ENCODE assay signal across 10 mouse cellular contexts in the genomic region with DNA sequence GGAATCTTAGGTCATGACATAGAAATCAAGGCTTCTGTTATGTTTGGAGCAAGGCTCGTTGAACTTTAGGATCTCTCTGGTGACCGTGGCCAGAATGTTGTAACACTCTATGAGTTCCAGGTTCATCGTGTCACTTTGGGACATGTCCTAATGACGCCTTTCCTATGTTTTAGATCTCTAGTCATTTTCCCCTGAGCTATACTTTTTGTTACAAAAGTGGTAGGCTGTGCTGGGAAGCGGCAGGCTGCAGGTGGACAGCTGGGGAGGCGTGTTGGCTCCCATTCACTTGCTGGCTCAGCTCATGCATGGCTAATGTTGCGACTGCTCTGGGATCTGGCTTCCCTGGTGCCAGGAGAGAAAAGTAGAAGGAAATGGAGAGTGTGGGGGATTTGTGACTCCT. TPM values are rescaled to one million over a fixed set of nuclear protein-coding genes. Genes with fewer than 3 reads are reported as not detected.
DNase-seq lines count a peak whose midpoint lies in the region; ATAC-seq and TF ChIP-seq lines count a peak whose summit lies in the region.
"Had no signal": no experiment of that assay in that cellular context is flagged by ENCODE, and none has a peak within 500 bp of the region (broad histone marks: within the 10 kb centered on the region; RNA-seq: fewer than 3 reads in every experiment).

No protein-coding gene starts in this region.

- no peak for TF ChIP-seq CTCF in midbrain, postnatal 0 days (IDR thresholded peaks at IDR 0.05)
- no peak for TF ChIP-seq CTCF in left cerebral cortex, adult 2 months (IDR thresholded peaks at IDR 0.05)

- no peaks in the 10 kb centered on the region for H3K27me3 ChIP-seq in midbrain, postnatal 0 days (ENCODE audit: insufficient read depth, low read length)
- no peaks in the 10 kb centered on the region; the same call in 1 of the 2 replicates for H3K27me3 ChIP-seq in midbrain, embryonic 11.5 days (ENCODE audit: control insufficient read depth, insufficient read depth, low read length)
- H3K27me3 ChIP-seq: neural tube, embryonic 13.5 days had no signal

- no peak overlapping the region for H3K9ac ChIP-seq in midbrain, postnatal 0 days (replicated peaks; ENCODE audit: low read length, poor library complexity, severe bottlenecking)
- H3K9ac ChIP-seq in midbrain, embryonic 11.5 days (ENCODE audit: low read length): no peak overlapping the region
- H3K9ac ChIP-seq: liver, embryonic 15.5 days; neural tube, embryonic 13.5 days had no signal

- no peaks in the 10 kb centered on the region for H3K9me3 ChIP-seq in midbrain, postnatal 0 days (ENCODE audit: low read length)
- H3K9me3 ChIP-seq in midbrain, embryonic 11.5 days (ENCODE audit: control insufficient read depth, low read length): no peaks in the 10 kb centered on the region
- H3K9me3 ChIP-seq: liver, embryonic 15.5 days; neural tube, embryonic 13.5 days had no signal

- no peaks in the 10 kb centered on the region for H3K36me3 ChIP-seq in midbrain, postnatal 0 days (ENCODE audit: insufficient read depth, low read length)
- H3K36me3 ChIP-seq in midbrain, embryonic 11.5 days (ENCODE audit: control insufficient read depth, insufficient read depth, low read length): no peaks in the 10 kb centered on the region
- H3K36me3 ChIP-seq: liver, embryonic 15.5 days; neural tube, embryonic 13.5 days had no signal

- H3K4me3 ChIP-seq in midbrain, postnatal 0 days (ENCODE audit: low read depth, low read length): no peak overlapping the region
- no peak overlapping the region for H3K4me3 ChIP-seq in midbrain, embryonic 11.5 days (ENCODE audit: low read depth, low read length)
- no peak overlapping the region for H3K4me3 ChIP-seq in left cerebral cortex, adult 2 months
- H3K4me3 ChIP-seq: liver, embryonic 15.5 days; neural tube, embryonic 13.5 days had no signal

- no peak overlapping the region for H3K4me2 ChIP-seq in midbrain, postnatal 0 days (ENCODE audit: low read depth, low read length, poor library complexity, severe bottlenecking)
- H3K4me2 ChIP-seq in midbrain, embryonic 11.5 days: no peak overlapping the region
- H3K4me2 ChIP-seq: liver, embryonic 15.5 days; neural tube, embryonic 13.5 days had no signal

- ATAC-seq in midbrain, postnatal 0 days (ENCODE audit: low FRiP score): no peak
- no peak for ATAC-seq in midbrain, embryonic 11.5 days (ENCODE audit: low FRiP score)

- H3K27ac ChIP-seq in midbrain, postnatal 0 days (ENCODE audit: low read depth, low read length): no peak overlapping the region
- no peak overlapping the region for H3K27ac ChIP-seq in midbrain, embryonic 11.5 days (ENCODE audit: low read depth, low read length)
- H3K27ac ChIP-seq in left cerebral cortex, adult 2 months: no peak overlapping the region
- H3K27ac ChIP-seq: liver, embryonic 15.5 days; neural tube, embryonic 13.5 days had no signal

- peak; percentile 51 for DNase-seq in midbrain, postnatal 0 days (ENCODE audit: low spot score)
- DNase-seq in midbrain, embryonic 11.5 days (ENCODE audit: low spot score, missing footprints): no peak
- peak; percentile 58 for DNase-seq in gastrocnemius, postnatal 10 days
- peak; percentile 48 to 72 for DNase-seq in left cerebral cortex, adult 2 months (ENCODE audit: extremely low spot score in 1 of 2, low spot score in 2 of 2)
- no peak for DNase-seq in urinary bladder, adult 18-20 months (ENCODE audit: low spot score in 2 of 2)
- no peak for DNase-seq in testis, postnatal 10 days (ENCODE audit: low spot score)
- no peak for DNase-seq in thymus, adult 18-20 months
- DNase-seq: thymus, postnatal 14 days had no signal

- intact Hi-C loops in left cerebral cortex, adult 2 months (cut with DNase I): loop anchor here (5.0 kb wide), 1 partner anchor 245 kb away; no protein-coding TSS in a partner anchor

- H3K4me1 ChIP-seq in midbrain, postnatal 0 days (ENCODE audit: insufficient read depth, low read length): no peaks in the 10 kb centered on the region; the same call in 1 of the 2 replicates
- H3K4me1 ChIP-seq in midbrain, embryonic 11.5 days (ENCODE audit: control insufficient read depth, insufficient read depth, low read length): peaks cover under 1% of the 10 kb centered on the region; the same call in 1 of the 2 replicates

- WGBS in midbrain, postnatal 0 days: 52% methylated on average over 7 of the region's 7 CpGs
- WGBS in midbrain, embryonic 11.5 days: 59% methylated on average over 7 of the region's 7 CpGs

RNA-seq across cellular contexts. Expression of a gene that starts 5.7 kb away (rescaled TPM):
- total RNA-seq in midbrain, postnatal 0 days (2014; rRNA removed): 30.4 and 34.9 TPM in 2 replicates
- polyA plus RNA-seq in midbrain, postnatal 0 days (2015; fragmentation: Nextera tagmentation; extraction: Ambion mirVana): 29.2 and 29.8 TPM in 2 replicates
- 23.1 and 24.0 TPM in 2 replicates for polyA plus RNA-seq in midbrain, embryonic 11.5 days (2014; fragmentation: Nextera tagmentation; extraction: Ambion mirVana)
- total RNA-seq in gastrocnemius, postnatal 10 days (2021): 10 to 100 TPM; 50.8 to 58.0 TPM
- 10 to 100 TPM; 75.6 to 92.2 TPM for total RNA-seq in left cerebral cortex, adult 2 months (2021)

Comparison
In these comparisons a context has a peak if more than half of its experiments do, and no peak if none do; other contexts are left out.
1. DNase-seq: peak in midbrain, postnatal 0 days (single experiment), gastrocnemius, postnatal 10 days (single experiment) and left cerebral cortex, adult 2 months (2 of 2); none in midbrain, embryonic 11.5 days (single experiment), urinary bladder, adult 18-20 months (0 of 2), testis, postnatal 10 days (single experiment) and thymus, adult 18-20 months (0 of 2).